Mouse (Mus musculus): ENCODE data around the gene Ttc28.
A peak's percentile ranks its signal among the peaks of the same experiment; 100 is the strongest.

Gene Ttc28

GRCm38 (mm10) chr5:110960067-110960466 lies 80.5 kb downstream of the Ttc28 start:
- DNase-seq (ENCODE audit: low spot score) = no peak

- DNase-seq (ENCODE audit: low spot score) = no peak
Observed at GRCm38 (mm10) chr5:110960890-110961289, 81.3 kb downstream of the Ttc28 start.

- no peak for DNase-seq (ENCODE audit: low spot score)
Observed at GRCm38 (mm10) chr5:110967483-110968055, 88.0 kb downstream of the Ttc28 start.

GRCm38 (mm10) chr5:110968566-110968965 lies 89.0 kb downstream of the Ttc28 start:
- DNase-seq (ENCODE audit: low spot score) = no peak

GRCm38 (mm10) chr5:110970162-110970780 lies 90.7 kb downstream of the Ttc28 start:
- DNase-seq (ENCODE audit: low spot score) = peak; percentile 18

GRCm38 (mm10) chr5:110976721-110977120 lies 97.1 kb downstream of the Ttc28 start:
- no peak for DNase-seq (ENCODE audit: low spot score)

- DNase-seq (ENCODE audit: low spot score) = no peak
Observed at GRCm38 (mm10) chr5:110977796-110978195, 98.2 kb downstream of the Ttc28 start.

- DNase-seq (ENCODE audit: low spot score) = peak; percentile 80
Observed at GRCm38 (mm10) chr5:110978461-110978860, 98.9 kb downstream of the Ttc28 start.

GRCm38 (mm10) chr5:110979011-110979860 lies 99.6 kb downstream of the Ttc28 start:
- peak; percentile 35 for DNase-seq (ENCODE audit: low spot score)

GRCm38 (mm10) chr5:110979861-110980346 lies 100.3 kb downstream of the Ttc28 start:
- peak; percentile 77 for DNase-seq (ENCODE audit: low spot score)

GRCm38 (mm10) chr5:110980576-110980975 lies 101.0 kb downstream of the Ttc28 start:
- DNase-seq (ENCODE audit: low spot score) = no peak

- no peak for DNase-seq (ENCODE audit: low spot score)
Observed at GRCm38 (mm10) chr5:110982436-110982835, 102.8 kb downstream of the Ttc28 start.

- no peak for DNase-seq (ENCODE audit: low spot score)
Observed at GRCm38 (mm10) chr5:110984136-110984681, 104.6 kb downstream of the Ttc28 start.

GRCm38 (mm10) chr5:110996835-110997539 lies 117.4 kb downstream of the Ttc28 start:
- DNase-seq (ENCODE audit: low spot score) = no peak

GRCm38 (mm10) chr5:110997692-110998091 lies 118.1 kb downstream of the Ttc28 start:
- no peak for DNase-seq (ENCODE audit: low spot score)

GRCm38 (mm10) chr5:110998298-110998697 lies 118.7 kb downstream of the Ttc28 start:
- no peak for DNase-seq (ENCODE audit: low spot score)

- DNase-seq (ENCODE audit: low spot score) = no peak
Observed at GRCm38 (mm10) chr5:111000953-111001352, 121.3 kb downstream of the Ttc28 start.

GRCm38 (mm10) chr5:111003220-111003619 lies 123.6 kb downstream of the Ttc28 start:
- DNase-seq (ENCODE audit: low spot score) = no peak

GRCm38 (mm10) chr5:111003750-111004149 lies 124.1 kb downstream of the Ttc28 start:
- no peak for DNase-seq (ENCODE audit: low spot score)

- DNase-seq (ENCODE audit: low spot score) = no peak
Observed at GRCm38 (mm10) chr5:111006272-111007135, 126.9 kb downstream of the Ttc28 start.

GRCm38 (mm10) chr5:111007136-111007500 lies 127.5 kb downstream of the Ttc28 start:
- DNase-seq (ENCODE audit: low spot score) = no peak
